Mouse (Mus musculus) liver, adult 2 months (tissue): ENCODE measurements around the gene Gm49450. TPM values are rescaled to one million over a fixed set of nuclear protein-coding genes. Genes with fewer than 3 reads are reported as not detected.

ENCODE experiments used
- DNase-seq: peaks from one replicate; pipeline ENCODE4 v3.0.0-alpha.2; 2011; ENCODE audit warnings: low read depth, low spot score; ENCODE audit errors: extremely low read depth
- H3K27ac ChIP-seq: fragments of 200-500 bp; replicated peaks from 2 replicates; pipeline ENCODE4 v1.5.1; 2012; ENCODE audit warnings: low read depth, mild to moderate bottlenecking, control low read depth, inconsistent platforms, low read length; ENCODE audit not compliant: insufficient read depth
- H3K27me3 ChIP-seq: fragments of 200-500 bp; 2 replicates; pipeline ENCODE4 v1.6.1; 2012; ENCODE audit warnings: mild to moderate bottlenecking, moderate library complexity, low read length, inconsistent platforms; ENCODE audit not compliant: control insufficient read depth, insufficient read depth
- H3K36me3 ChIP-seq: fragments of 200-500 bp; 2 replicates; pipeline ENCODE4 v1.6.1; 2012; ENCODE audit warnings: low read length, inconsistent platforms; ENCODE audit not compliant: control insufficient read depth, insufficient read depth
- H3K4me1 ChIP-seq: fragments of 200-500 bp; 2 replicates; pipeline ENCODE4 v1.6.1; 2011; ENCODE audit warnings: low read length; ENCODE audit not compliant: control insufficient read depth, insufficient read depth
- H3K4me3 ChIP-seq: fragments of 200-500 bp; 2 replicates; pipeline ENCODE4 v1.5.1; 2011; ENCODE audit warnings: low read depth, mild to moderate bottlenecking, control low read depth, low read length, moderate library complexity; ENCODE audit not compliant: insufficient read depth
- H3K79me2 ChIP-seq: fragments of 200-500 bp; 2 replicates; pipeline ENCODE4 v1.6.1; 2012; ENCODE audit warnings: inconsistent platforms, mild to moderate bottlenecking, low read length, moderate library complexity; ENCODE audit not compliant: control insufficient read depth, insufficient read depth
- H3K9ac ChIP-seq: fragments of 200-500 bp; 2 replicates; pipeline ENCODE4 v1.6.1; 2012; ENCODE audit warnings: low read depth, mild to moderate bottlenecking, control low read depth, inconsistent platforms, low read length
- CTCF ChIP-seq: fragments of 200-500 bp; IDR thresholded peaks from 2 replicates; pipeline ENCODE4 v1.5.1; 2011; ENCODE audit warnings: low read depth, low read length, control low read depth
- POLR2A ChIP-seq: fragments of 200-500 bp; IDR thresholded peaks from 2 replicates; pipeline ENCODE4 v1.6.1; 2011; ENCODE audit warnings: low read length, control low read depth; ENCODE audit not compliant: insufficient read depth; ENCODE audit errors: extremely low read depth
- whole genome bisulfite sequencing: fragments of 180-500 bp; shearing (Covaris S2); methylation state at CpG from one replicate; pipeline ENCODE4 v1.1.7; 2018; 5-methylcytosine and 5-hydroxymethylcytosine counted together
- polyA plus RNA-seq: library from polyadenylated mRNA; depleted of rRNA; stranded (reverse); fragments of >200 nt; gene quantifications from 2 replicates; pipeline ENCODE4 v1.2.3, GENCODE M21; 2012
- total RNA-seq: library from RNA; depleted of rRNA; stranded (reverse); fragments of >200 nt; gene quantifications from 2 replicates; pipeline ENCODE4 v1.2.3, GENCODE M21; 2014

Gm49450 gene
- total and polyA plus RNA-seq, 2 experiments, result 2.9 TPM; not detected in 1

- H3K27me3 ChIP-seq, result no peaks in the 10 kb centered on the region
- no peak for DNase-seq
These were observed 28.7 kb upstream of the Gm49450 start for GRCm38 (mm10) chr15:98982100-98982499.

DNA sequence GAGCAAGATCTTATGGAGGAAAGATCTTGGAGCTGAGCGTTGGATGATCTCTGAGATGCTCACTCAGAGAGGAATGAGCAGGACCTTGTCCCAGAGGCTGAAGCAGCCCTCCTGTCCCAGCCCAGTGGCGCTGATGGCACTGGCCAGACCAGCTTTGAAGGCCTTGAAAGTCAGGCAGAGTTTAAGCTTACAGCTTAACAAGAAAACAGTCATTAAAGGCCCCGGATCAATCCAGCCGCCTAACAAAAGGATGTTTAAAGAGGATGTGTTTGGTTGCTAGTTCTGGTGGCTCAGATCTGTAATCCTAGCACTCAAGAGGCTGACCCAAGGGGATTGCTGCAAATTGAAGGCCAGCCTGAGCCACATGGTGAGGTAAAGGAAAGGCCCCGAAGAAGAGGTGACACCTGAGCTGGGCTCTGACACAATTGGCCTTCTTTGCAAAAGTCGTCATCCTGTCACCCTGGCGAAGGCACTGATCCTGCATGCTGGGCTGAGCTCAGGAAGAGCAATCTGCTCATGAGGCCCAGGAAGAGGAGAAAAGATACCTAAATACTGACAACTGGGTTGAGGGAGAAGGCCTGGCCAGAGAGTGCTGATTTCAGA lies 26.8 kb upstream of the Gm49450 start:
- H3K4me1 ChIP-seq, result no peaks in the 10 kb centered on the region
- no peak overlapping the region for H3K27ac ChIP-seq
- 77% methylated on average over 7 of the region's 7 CpGs for WGBS
- H3K9ac ChIP-seq, result no peak overlapping the region
- H3K27me3 ChIP-seq, result no peaks in the 10 kb centered on the region
- no peak overlapping the region for H3K4me3 ChIP-seq
- TF ChIP-seq POLR2A (no peak), CTCF (no peak)
- H3K36me3 ChIP-seq, result no peaks in the 10 kb centered on the region
- no peak for DNase-seq
- no peaks in the 10 kb centered on the region for H3K79me2 ChIP-seq

More at GRCm38 (mm10) chr15:98982100-98982499, 28.7 kb upstream of the Gm49450 start:
- Histone ChIP-seq H3K79me2 (no peaks in the 10 kb centered on the region), H3K9ac (no peak overlapping the region), H3K36me3 (no peaks in the 10 kb centered on the region), H3K4me3 (no peak overlapping the region), H3K27ac (no peak overlapping the region), H3K4me1 (no peaks in the 10 kb centered on the region)
- 90% methylated on average over 6 of the region's 6 CpGs for WGBS
- TF ChIP-seq CTCF (no peak), POLR2A (no peak)

DNA sequence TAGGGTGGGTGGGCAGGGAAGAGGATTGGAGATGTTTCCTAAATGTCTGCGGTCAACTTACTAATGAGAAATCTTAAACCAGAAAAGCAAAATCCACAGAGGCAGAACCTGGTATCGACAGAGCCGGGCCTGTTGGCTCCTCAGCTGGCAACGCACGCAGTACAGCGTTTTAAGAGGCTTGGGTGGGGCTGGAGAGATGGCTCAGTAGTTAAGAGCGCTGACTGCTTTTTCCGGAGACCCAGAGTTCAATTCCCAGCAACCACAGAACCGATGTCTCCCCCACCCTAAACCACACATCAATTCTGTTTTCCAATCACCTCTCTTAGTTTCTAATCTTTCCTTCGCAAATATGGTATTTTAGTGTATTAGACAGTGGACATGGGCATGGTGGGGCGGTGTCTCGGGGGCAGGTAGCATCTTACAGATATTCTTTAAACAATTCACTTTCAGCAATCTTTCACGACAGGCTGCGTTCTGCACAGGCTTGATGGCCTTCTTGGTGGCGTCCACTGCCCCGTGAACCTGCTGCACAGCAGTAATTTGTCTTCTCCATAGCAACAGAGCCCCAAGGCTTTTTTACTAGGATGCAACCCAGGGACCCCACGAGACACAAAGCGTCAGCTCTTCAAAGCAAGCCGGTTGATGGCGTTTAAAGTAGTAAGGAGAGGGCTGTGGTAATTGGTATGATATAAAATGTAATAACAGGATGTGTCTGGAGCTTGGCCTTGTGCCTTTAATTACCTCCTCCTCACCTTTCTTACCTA lies 25.2 kb upstream of the Gm49450 start:
- Histone ChIP-seq H3K4me1 (no peaks in the 10 kb centered on the region), H3K27me3 (no peaks in the 10 kb centered on the region), H3K4me3 (no peak overlapping the region), H3K27ac (no peak overlapping the region), H3K36me3 (no peaks in the 10 kb centered on the region), H3K79me2 (no peaks in the 10 kb centered on the region), H3K9ac (no peak overlapping the region)
- 86% methylated on average over 20 of the region's 20 CpGs for WGBS
- no peak for TF ChIP-seq CTCF
- no peak for TF ChIP-seq POLR2A
- DNase-seq, result no peak

DNA sequence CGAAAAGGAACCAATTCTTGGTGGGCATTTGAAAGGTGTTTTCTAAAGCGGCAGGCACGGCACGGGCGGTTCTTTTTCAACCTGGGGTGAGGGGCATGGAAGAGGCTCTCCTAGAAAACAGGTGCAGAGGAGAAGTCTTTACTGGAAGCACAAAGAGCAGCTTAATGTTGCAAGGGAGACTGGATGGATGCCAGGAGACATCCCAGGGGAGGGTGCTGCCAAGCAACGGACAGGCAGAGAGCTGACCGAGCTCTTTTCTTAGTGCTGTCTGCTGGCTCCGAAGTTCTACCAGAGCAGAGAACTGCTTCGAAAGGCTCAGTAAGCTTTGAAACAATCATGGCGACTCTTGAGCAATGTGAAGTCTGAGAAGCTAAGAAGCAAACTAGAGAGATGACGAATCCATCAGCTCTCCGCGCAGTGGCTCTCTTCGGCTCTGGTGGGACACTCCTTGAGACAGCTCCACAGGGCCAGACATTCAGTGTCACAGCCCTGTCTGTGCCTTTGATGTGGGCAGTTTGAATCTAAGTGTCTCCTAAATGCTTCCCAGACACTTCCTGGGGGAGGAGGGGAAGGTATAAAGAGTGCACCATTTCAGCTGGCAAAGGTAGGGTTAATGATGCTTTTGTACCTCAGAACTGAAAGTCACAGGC lies 24.5 kb upstream of the Gm49450 start:
- 79% methylated on average over 14 of the region's 14 CpGs for WGBS
- no peak for TF ChIP-seq POLR2A
- no peak for TF ChIP-seq CTCF
- Histone ChIP-seq H3K79me2 (no peaks in the 10 kb centered on the region), H3K4me1 (no peaks in the 10 kb centered on the region), H3K9ac (no peak overlapping the region), H3K4me3 (no peak overlapping the region), H3K36me3 (no peaks in the 10 kb centered on the region), H3K27ac (no peak overlapping the region), H3K27me3 (no peaks in the 10 kb centered on the region)
- no peak for DNase-seq

- Histone ChIP-seq H3K79me2 (no peaks in the 10 kb centered on the region), H3K9ac (no peak overlapping the region), H3K4me1 (no peaks in the 10 kb centered on the region), H3K27ac (no peak overlapping the region), H3K36me3 (no peaks in the 10 kb centered on the region), H3K4me3 (no peak overlapping the region), H3K27me3 (no peaks in the 10 kb centered on the region)
- DNase-seq, result no peak
- WGBS, result 80% methylated on average over 21 of the region's 21 CpGs
- TF ChIP-seq CTCF (no peak), POLR2A (no peak)
These were observed 23.7 kb upstream of the Gm49450 start for GRCm38 (mm10) chr15:98976763-98977758.
